Mouse (Mus musculus) spleen, adult 18-20 months (tissue): Measurements from ENCODE around the gene Gpc6.

Experiments used
- DNase-seq, 2 experiments: peaks; one replicate each; pipeline ENCODE4 v3.0.0; 2022; ENCODE audit warnings: mixed read lengths in 2 of 2

The Gpc6 gene

DNA sequence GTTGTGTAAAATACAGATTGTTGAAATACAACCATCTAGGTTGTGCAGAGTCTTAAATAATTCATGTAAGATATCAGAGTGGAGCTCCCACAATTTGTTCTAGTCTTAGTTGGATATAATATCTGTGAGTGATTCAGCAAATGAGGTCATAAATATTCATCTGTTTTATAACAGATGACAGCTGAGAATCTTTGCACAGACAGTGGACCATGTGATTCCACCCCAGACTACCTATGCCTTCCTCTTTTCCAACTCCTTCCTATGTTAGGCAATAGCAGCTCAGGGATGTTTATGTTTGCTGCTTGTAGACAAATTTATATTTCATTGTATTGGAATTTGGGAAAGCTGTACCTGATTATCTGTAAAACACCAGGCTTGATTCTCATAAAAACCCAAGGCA lies 32.0 kb downstream of the Gpc6 start:
- DNase-seq = no peak

DNA sequence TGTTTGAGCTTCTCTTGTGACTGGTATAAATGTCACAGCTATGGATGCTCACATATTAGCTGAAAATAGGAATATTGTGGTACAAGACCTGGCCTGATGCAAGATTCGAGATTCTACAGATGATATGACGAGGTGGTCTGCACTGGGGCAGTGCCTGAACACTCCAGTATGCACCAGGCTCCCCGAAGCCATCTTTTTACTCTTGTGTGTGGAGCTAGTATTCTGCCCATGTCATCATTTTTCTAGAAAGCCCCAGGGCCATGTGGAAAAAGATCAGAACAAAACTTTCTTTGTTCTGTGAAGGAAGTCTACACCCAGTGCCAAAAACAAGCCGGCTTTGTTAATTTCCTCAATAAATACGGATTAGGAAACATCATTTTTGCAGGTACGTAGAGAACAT lies 39.7 kb downstream of the Gpc6 start:
- DNase-seq = no peak

DNA sequence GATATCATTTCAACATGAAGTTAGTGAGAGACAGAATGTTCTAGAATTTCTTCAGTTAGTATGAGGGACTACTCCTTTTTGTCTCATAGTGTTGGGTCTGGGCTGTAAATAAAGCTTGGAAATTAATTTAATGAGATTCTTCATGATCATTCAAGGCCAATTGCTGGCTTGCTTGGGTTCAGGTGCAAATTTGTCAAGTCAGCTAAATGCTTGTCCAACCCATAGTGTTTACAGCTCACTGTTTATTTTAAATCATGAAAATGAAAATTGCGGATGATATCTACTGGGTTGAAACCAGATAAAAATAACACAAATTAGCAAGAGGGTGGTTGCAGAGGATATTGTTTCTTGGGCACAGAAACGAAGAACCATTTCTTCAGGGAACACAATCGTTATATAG lies 49.6 kb downstream of the Gpc6 start:
- DNase-seq = no peak

DNA sequence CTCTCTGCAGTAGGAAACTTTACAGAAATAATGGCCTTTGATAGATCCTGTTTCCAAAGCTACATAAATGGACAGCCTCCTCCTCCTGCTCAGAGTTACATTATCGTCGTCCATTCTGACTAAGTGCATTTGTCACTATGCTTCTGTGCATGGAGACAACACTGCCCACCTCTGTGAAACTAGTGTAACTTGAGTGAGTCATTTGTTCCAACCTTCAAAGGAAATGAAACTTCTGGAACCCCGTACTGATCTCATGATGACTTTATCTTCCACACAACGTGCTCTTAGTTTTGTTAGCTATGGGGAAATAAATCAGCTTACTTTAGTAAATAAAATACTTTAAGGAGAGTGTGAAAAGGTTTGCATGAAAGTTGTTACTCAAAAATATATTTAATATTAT lies 50.1 kb downstream of the Gpc6 start:
- DNase-seq = no peak

DNA sequence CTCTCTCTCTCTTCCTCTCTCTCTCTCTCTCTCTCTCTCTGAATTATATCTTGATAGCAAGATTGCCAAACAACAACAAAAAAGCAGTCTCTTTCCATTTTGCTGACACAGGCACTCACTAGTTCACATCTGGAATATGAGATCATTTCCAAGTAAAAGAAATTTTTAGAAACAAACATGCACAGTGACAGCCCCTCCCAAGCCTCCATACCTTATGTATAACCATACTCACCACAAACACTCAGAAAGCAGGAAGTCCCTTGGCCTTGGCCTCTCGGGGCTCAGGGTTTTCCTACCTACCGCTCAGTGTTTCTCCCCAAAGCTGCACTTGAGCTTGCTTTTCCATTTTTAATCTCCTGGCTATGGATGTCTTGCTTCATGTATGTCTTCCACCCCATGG lies 52.1 kb downstream of the Gpc6 start:
- no peak for DNase-seq

DNA sequence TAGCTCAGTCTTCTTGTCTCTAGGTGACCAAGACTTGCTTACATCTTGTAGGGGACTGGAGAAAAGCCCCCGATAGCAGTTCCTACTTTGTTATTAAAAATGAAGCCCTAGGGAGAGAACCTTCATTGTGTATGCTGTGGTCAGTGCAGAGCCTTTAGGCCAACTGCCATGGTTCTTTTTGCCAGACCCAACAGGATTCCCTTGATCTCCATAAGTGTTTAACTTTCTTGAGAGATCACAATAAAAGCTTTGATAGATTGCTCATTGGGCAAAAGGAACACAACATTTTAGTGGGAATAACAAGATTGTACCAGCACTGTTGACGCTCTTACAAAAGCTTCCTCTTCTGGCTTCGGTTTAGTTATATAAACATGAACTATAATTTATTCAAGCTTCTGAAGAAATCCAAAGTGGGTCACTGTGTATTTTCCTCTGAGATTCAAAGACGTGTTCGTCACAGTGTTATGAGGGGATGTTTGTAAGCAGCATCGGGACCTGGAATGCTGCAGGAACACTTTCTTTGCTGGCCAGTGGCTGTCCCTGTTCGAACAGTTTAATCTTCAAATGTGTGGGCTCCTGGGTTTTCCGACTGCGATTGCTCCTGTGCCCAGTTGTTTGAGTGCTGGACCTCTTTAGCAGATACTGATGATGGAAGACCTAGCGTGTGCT lies 54.7 kb downstream of the Gpc6 start:
- no peak for DNase-seq

DNA sequence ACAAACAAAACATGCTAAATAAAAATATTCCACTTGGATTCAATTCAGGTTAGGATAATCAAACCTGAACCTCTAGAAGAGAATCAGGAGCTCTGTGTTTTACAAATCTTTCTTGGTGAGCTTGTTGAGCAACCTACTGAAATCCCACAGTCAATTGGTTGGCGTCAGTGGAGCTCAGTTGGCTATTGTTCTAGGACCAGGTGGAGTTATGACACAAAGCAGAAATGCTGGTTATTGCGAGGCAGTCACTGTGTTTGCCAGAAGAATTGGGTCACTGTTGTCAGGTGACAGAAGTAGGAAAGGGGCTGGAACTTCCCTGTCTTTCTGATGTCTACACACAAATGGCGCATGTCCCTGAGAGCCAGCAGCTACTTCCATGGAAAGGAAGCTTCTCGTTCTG lies 56.6 kb downstream of the Gpc6 start:
- DNase-seq = no peak

DNA sequence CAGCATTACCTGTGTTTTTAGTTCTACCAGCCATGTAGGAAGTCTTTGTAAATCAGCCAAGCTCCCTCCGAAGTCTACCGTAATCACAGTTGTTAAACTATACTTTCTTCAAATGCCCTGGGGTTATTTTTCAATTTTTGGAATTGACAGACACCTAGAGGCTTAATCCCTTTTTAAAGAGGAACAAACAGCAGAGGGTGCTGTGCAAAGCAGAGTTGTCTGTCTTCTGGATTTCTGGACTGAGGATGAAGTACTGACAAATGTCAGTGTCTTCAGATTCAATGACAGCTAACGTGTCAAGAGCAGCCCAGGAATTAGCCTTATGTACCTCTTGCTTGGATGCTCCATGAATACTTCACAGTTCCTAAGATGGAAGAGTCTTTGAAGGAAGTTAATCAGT lies 62.2 kb downstream of the Gpc6 start:
- no peak for DNase-seq

DNA sequence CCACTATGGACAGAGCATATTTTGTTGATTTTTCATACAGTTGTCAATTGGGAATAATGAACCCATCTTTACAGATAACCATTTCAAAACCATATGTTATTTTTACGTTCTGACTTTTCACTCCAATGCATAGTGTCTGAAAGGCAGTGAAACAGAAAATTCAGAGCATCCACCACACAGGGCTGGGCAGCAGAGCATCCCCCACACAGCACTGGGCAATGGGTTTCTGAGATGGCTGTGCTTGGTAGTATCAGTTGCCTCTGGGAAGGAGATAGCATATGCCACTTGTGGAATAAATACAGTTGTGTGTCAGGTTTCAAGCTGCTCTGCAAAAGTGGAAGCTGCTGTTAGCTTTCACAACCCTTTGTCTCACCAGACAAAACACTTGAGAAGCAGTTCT lies 75.3 kb downstream of the Gpc6 start:
- DNase-seq = no peak

DNA sequence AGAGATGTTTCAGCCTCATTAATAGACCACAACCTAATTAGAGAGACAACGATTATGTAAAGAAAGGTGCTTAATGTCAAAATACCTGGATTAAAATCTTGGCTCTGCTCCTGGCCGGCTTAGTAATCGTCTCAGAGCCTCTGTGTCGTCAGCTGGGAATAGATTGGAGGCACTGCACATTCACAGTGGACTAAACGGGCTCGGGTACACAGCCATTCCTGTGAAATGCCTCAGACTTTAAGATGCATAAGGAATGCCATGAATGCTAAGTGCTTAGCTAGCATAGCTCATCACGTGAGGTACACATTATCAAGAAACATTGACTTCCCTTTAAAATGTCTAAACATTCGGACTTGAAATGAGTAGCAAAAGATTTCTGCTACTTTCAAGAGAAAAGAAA lies 77.2 kb downstream of the Gpc6 start:
- DNase-seq = no peak

DNA sequence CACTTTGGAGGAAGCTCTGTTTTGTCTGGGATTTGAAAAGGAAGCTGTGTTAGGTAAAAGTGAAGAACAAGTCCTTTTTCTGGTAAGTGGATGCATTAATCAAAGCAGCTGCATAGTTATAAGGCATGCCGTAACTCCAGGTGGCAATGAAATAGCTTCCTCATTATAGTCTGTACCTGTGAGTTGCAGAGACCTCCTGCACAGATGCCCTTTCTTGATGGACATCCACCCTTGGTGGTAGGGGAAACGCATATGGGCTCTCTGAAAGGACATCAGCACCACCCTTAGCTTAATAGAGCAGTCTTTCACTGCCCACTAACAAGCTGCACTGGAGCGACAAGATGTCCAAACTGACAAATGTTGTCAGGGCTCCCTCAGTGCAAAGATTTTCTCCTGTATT lies 83.7 kb downstream of the Gpc6 start:
- no peak for DNase-seq

DNA sequence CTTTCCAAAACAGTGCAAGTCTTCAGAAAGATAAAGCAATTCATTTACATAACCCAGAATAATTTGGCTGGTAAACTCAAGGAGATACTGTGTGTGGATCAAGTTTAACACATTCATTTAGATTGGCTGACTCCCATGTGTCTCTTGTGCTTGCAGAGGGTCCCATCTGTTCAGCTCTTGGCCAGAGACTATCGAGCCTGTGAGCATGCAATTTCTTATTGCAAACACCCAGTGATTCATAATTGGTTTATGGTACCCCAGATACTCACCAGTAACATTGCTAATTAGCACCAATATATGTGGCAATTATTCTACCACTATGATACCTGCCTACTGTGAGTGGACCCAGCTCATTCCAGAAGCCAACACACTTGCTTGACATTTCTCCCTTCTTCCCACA lies 87.9 kb downstream of the Gpc6 start:
- no peak for DNase-seq

DNA sequence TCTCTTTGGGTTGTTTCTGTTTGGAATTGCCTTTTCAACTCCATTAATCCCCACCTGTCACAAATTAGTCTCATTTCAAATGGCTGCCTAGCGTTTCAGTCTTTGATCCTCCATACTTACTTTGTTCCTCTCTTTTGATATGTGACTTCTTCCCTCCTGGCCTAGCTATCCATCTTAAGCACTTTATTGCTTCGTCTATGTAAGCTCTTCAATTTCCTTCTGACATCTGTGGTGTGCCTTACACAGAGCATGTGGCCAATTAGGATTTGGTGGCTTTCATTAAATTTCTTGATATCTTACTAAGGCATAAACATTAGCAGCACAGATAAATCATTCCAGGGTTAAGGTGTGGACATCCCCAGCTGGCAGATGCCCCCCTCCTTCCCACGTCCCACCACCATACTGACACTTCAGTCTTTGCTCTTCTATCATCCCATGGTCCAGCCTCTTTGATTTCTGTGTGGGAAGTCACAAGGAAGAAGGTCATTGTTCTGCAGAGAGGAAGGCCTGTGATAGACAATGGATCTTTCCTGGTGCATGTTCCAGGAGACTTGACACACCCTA lies 88.5 kb downstream of the Gpc6 start:
- no peak for DNase-seq

DNA sequence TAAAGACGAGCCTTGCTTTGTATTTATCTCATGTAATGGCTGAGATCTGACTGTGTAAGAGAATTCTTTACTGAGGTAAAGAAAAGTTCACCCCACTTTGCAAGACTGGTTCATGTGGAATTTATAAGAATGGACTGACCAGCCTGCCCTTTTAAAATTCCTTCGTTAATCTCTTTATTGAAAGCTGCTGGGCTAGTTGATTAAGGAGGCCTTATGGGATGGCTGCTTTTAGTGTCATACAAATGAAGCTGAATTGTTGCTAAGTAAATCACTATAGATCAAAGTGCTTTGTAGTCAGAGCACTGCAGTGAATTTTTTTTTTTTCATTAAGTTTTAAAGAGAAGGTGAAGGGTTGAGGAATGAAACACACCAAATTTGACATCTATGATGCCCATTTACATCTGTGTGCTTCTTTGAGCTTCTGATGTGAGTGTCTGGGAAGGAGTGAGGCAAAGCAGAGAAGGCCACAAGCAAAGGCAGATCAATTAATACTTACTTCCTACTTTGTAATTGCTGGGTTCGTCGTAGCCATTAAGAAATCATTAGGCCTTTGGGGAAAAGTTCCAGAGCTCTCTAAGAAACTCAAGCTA lies 90.3 kb downstream of the Gpc6 start:
- DNase-seq = no peak

DNA sequence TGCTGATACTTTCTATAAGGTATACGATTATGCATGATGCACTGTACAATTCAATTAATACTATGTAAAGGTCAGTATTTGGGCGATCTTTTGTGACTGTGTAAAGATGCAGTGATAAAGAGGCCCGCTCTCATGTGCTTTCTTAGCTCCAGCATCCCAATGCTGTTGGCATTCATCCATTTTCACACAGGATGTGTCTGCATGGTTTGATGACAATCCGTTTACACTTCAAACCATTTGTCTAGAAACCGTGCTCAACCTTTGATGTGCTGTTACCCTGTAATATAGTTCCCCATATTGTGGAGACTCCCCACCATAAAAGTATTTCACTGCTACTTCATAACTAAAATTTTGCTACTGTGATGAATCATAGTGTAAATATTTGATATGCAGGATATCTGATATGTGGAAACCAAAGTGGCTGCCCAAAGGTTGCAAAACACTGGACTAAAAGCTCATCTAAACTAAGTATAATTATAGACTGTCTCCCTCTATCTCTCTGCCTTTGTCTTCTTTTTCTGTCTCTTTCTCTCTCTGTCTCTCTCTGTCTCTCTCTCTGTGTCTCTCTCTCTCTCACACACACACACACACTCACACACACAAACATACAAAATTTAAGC lies 97.2 kb downstream of the Gpc6 start:
- DNase-seq = no peak

DNA sequence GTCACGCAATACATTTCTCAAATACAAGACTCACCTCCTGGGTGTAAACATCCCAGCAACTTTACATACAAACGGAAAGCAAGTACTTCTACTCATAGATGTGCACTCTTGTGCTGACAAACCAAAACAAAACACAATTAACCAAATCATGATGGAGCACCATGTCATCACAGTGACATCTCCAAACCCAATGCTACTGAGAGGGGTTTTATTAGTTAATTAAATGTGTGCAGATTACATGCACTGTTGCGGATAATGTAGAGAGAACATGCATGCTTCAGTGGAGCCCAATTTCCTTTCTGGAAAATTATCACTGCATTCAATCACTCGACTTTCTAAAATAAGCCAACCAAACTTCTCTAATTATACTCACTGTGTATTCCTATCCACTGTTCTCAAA lies 109.0 kb downstream of the Gpc6 start:
- no peak for DNase-seq

DNA sequence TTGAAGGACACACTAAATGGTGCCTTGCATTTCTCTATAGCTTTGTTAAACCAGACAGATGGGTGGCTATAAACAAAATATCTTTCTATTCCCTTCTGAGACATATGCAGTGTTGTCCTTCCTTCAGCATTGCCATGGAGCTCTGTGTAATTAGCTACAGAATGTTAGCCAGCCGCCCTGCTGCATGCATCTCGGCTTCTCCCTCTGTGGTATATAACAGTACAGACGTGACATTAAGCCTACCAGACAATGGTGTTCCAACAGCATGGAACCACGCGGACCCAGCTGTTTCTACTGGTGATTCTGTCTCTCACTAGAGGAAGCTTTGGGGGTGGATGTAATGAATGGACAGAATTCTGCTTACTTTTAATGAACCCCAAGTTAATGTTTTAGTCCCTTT lies 115.9 kb downstream of the Gpc6 start:
- no peak for DNase-seq

DNA sequence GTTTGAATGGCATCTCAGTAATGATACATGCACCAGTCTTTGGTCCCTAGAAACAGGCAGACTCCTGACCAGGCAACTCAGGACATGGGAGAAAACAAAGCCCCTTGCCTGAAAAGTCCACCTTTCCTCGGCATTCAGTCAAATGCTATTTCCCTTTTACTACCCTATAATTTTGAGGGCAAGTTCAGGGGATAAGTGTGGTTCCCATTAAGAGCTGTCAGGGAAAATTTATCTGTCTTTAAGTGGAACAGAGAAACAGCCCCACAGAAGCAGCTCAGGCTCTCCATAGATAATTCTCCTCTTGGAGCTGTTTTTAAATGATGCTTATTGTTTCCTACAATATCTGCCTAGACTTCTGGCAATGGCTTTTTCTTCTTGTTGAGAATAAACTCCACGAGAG lies 123.8 kb downstream of the Gpc6 start:
- no peak for DNase-seq

DNA sequence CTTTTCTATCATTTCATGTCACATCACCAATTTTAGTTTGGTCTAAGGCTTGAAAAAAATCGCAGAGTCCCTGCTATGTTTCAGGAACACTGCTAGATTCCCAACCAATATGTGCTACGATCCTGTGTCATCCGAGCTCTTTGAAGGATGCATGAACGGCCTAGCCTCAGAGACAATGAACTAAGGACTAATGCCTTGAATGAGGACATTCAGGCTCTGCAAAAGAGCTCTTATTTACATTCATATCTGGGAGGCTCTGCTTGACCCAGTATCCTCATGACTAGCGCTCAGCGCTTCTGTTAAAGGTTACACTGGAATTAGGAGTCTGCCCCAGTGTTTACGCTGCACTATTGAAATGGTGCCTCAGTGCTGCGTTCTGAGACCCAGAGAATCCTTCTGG lies 125.8 kb downstream of the Gpc6 start:
- DNase-seq = no peak

DNA sequence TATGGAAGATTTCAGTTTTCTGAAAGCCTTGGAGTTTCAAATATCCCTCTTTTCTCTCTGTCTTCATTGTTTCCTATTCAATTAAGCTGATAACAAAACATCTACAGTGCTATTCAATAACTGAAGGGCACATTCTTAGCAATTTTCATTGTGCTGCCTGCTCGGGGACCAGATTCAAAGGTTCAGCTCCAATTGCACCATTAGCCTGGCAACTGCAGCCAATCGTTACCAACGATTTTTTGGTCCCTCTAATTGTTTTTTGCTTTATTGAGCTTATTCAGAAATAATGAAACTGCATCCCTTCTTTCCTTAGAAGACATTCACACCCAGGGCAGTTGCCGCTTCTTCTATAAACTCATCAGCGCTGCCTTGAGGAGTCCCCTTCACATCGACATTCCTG lies 128.2 kb downstream of the Gpc6 start:
- DNase-seq = no peak

DNA sequence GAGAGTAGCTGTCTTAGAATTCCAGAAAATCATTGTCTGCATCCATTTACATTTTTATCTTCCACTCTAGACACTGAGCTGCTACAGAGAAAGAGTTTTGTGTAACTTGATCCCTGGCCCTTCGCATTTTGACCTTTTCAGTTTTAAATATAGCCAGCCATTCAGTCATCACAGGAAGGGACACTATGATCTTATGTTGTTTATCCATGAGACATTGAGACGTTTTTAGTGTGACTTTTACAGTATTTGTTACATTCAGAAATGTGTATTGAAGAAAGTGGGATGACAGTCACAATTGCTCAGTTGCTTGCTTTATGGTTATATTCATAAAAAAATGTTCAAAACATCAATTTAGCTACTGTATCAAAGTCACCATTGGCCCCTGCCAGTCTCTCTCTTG lies 130.0 kb downstream of the Gpc6 start:
- no peak for DNase-seq

DNA sequence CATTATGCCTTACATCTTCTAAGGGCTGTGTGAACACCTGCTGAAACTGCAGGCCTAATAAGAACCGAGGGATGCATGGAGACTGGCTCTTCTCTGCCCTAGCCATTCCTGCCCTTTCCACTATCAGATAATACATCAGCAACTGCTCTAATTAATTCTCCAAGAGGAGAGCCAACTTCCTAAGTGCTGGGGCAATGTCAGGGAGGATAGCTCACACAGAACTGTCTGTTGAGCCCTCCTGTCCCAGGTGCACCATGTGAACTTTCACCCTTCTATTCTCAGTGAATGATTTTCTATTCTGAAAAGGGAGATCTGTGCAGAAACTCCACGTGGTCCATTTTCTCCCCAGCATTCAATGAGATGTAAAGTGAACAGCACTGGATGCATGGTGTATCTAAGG lies 136.0 kb downstream of the Gpc6 start:
- no peak for DNase-seq

DNA sequence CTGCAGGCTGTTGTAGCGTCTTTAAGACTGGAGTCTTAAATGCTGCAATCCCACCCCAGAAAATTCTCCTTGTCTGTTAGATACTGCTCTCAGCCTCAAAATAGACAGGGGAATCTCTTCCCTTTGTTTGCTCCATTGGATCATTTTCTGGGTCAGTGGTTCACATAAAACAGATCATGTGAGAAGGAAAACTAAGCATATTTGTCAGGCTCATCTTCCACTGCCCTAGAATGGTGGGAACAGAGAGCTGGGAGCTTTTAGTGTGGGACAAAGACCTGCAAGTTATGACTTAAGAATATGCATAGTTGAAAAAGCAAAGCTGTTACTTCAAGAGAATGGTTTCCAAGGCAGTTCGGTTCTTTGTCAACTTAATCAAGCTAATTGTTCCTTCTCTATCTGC lies 136.4 kb downstream of the Gpc6 start:
- no peak for DNase-seq

DNA sequence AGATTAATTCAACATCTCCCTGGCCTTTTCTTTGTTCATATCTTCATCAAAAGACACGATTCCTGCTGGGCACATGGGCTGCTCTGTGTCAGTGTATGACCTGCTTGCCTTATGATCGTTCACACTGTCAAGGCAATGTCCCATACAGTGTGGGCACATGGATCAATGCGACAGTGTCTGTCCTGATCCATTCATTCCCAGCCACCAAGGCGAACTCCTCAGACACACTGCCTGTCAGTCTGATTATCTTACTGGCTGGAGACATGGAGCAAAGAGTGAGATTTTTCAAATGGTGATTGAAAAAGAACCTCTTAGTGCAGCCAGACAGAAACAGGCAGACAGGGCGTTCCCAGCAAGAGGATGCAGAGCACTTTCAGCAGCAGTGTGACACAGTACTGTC lies 143.1 kb downstream of the Gpc6 start:
- no peak for DNase-seq
